ENCODE assay signal across 9 mouse cellular contexts in genomic region chr2:31294985-31295384, GRCm38 (mm10). TPM values are rescaled to one million over a fixed set of nuclear protein-coding genes. Genes with fewer than 3 reads are reported as not detected.
DNase-seq lines count a peak whose midpoint lies in the region; ATAC-seq and TF ChIP-seq lines count a peak whose summit lies in the region.
"Had no signal": no experiment of that assay in that cellular context is flagged by ENCODE, and none has a peak within 500 bp of the region (broad histone marks: within the 10 kb centered on the region; RNA-seq: fewer than 3 reads in every experiment).

No protein-coding gene starts in this region.

- no peak for TF ChIP-seq POLR2A in CH12.LX (IDR thresholded peaks at IDR 0.05; ENCODE audit: low read depth, low read length)

- no peaks in the 10 kb centered on the region for H3K9me3 ChIP-seq in CH12.LX (replicated peaks; ENCODE audit: low read length)
- no peaks in the 10 kb centered on the region for H3K9me3 ChIP-seq in lung, embryonic 14.5 days (ENCODE audit: low read depth, low read length)
- H3K9me3 ChIP-seq: heart, embryonic 15.5 days had no signal

- TF ChIP-seq RAD21 in CH12.LX (IDR thresholded peaks at IDR 0.05; ENCODE audit: low read depth, low read length): peak; percentile 40

- peaks cover 63% of the 10 kb centered on the region for H3K27me3 ChIP-seq in CH12.LX (replicated peaks)
- H3K27me3 ChIP-seq in lung, embryonic 14.5 days (ENCODE audit: insufficient read depth, low read length): no peaks in the 10 kb centered on the region
- H3K27me3 ChIP-seq: heart, embryonic 15.5 days had no signal

- no peak overlapping the region for H3K4me2 ChIP-seq in CH12.LX (ENCODE audit: insufficient read depth, low read depth, poor library complexity, severe bottlenecking)
- no peak overlapping the region for H3K4me2 ChIP-seq in lung, embryonic 14.5 days
- H3K4me2 ChIP-seq: heart, embryonic 15.5 days had no signal

- dilution Hi-C loops in CH12.LX (cut with MboI; ENCODE audit: extremely low pct_ligation_motif_present, extremely low pct_unique_long_range_greater_than_20kb, low sequenced_read_pairs): no loop called here

- DNase-seq in 3134 (ENCODE audit: extremely low read depth, insufficient read length, low spot score): peak; percentile 53
- peak; percentile 62 for DNase-seq in CH12.LX (ENCODE audit: extremely low read depth)
- DNase-seq in c-Kit-positive CD71-negative TER-119-negative erythroid progenitor cells, embryonic 14.5 days (ENCODE audit: low read depth): peak; percentile 49
- DNase-seq in frontal cortex, postnatal 25 days (ENCODE audit: low spot score in 2 of 2): peak; percentile 72 to 81
- DNase-seq in layer of hippocampus, adult 11-12 months (ENCODE audit: low spot score): peak; percentile 85
- DNase-seq in lung, embryonic 14.5 days: peak; percentile 82
- peak; percentile 80 for DNase-seq in right cerebral cortex, postnatal 14 days
- DNase-seq in urinary bladder, postnatal 25 days (ENCODE audit: low spot score): peak; percentile 76

- no peak overlapping the region for H3K9ac ChIP-seq in CH12.LX (ENCODE audit: insufficient read depth, low read depth)
- H3K9ac ChIP-seq in lung, embryonic 14.5 days: no peak overlapping the region
- H3K9ac ChIP-seq: heart, embryonic 15.5 days had no signal

- no peak overlapping the region for H3K4me3 ChIP-seq in CH12.LX (replicated peaks in 1 of 3; ENCODE audit: low read depth in 2 of 3, low read length in 2 of 3, poor library complexity in 1 of 3)
- H3K4me3 ChIP-seq in lung, embryonic 14.5 days (ENCODE audit: low read depth, low read length): no peak overlapping the region
- H3K4me3 ChIP-seq: heart, embryonic 15.5 days had no signal

- ATAC-seq in lung, embryonic 14.5 days (ENCODE audit: insufficient read depth): no peak

- H3K4me1 ChIP-seq in CH12.LX (ENCODE audit: control insufficient read depth in 1 of 2, insufficient read depth in 2 of 2): peaks cover 0 to 5% of the 10 kb centered on the region in 2 experiments; a peak in 1 of 4 replicates
- peaks cover 4% of the 10 kb centered on the region; the same call in 1 of the 2 replicates for H3K4me1 ChIP-seq in lung, embryonic 14.5 days (ENCODE audit: insufficient read depth)

- in situ Hi-C loops in CH12.LX (cut with MboI; ENCODE audit: low pct_ligation_motif_present, low pct_unique_long_range_greater_than_20kb, low sequenced_read_pairs): loop anchor here (5.0 to 25.0 kb wide), 4 partner anchors 57 to 283 kb away; no protein-coding TSS in a partner anchor

- no peak overlapping the region for H3K27ac ChIP-seq in CH12.LX (ENCODE audit: insufficient read depth, low read depth)
- H3K27ac ChIP-seq in lung, embryonic 14.5 days (ENCODE audit: low read depth): no peak overlapping the region
- H3K27ac ChIP-seq: heart, embryonic 15.5 days had no signal

- no peak for TF ChIP-seq EP300 in CH12.LX (IDR thresholded peaks at IDR 0.05; ENCODE audit: low read length)

- H3K36me3 ChIP-seq in CH12.LX (replicated peaks in 1 of 2; ENCODE audit: control insufficient read depth in 1 of 2, insufficient read depth in 1 of 2, low read length in 1 of 2): no peaks in the 10 kb centered on the region
- H3K36me3 ChIP-seq in lung, embryonic 14.5 days (ENCODE audit: insufficient read depth): peaks cover 10% of the 10 kb centered on the region; the same call in 1 of the 2 replicates

- peak; percentile 65 to 86 for TF ChIP-seq CTCF in CH12.LX (conservative IDR thresholded peaks at IDR 0.05 in 1 of 2, IDR thresholded peaks at IDR 0.05 in 1 of 2; ENCODE audit: low read depth in 2 of 2, low read length in 2 of 2)
- peak; percentile 96 for TF ChIP-seq CTCF in lung, embryonic 14.5 days (IDR thresholded peaks at IDR 0.05; ENCODE audit: low read depth)

- 1% methylated on average over 4 of the region's 4 CpGs for WGBS in lung, embryonic 14.5 days

- H3K79me2 ChIP-seq in CH12.LX (replicated peaks; ENCODE audit: control insufficient read depth, extremely low read depth, insufficient read depth, poor library complexity, severe bottlenecking): no peaks in the 10 kb centered on the region

TF ChIP-seq in CH12.LX, 34 proteins besides CTCF, POLR2A, EP300 and RAD21:
- TF ChIP-seq ETS1 (conservative IDR thresholded peaks at IDR 0.05; ENCODE audit: low read depth, low read length) (no peak), SMC3 (IDR thresholded peaks at IDR 0.05; ENCODE audit: low read depth, low read length) (peak; percentile 79), NELFE (IDR thresholded peaks at IDR 0.05; ENCODE audit: low read depth, low read length) (0 out of 2 replicates have a peak, but pooled peaks have one; percentile 9)

RNA-seq across cellular contexts. Expression of gene Hmcn2, which starts 19.2 kb away (rescaled TPM):
- total RNA-seq in CH12.LX (2012; rRNA removed): 1.4 and 2.1 TPM in 2 replicates
- 1.0 and 1.9 TPM in 2 replicates for total RNA-seq in CH12.LX (2014; rRNA removed)
- 4.3 and 5.7 TPM in 2 replicates for polyA plus RNA-seq in CH12.LX (2012; ENCODE audit: insufficient read length, low read depth)
- polyA plus RNA-seq in lung, embryonic 14.5 days (2014; fragmentation: Nextera tagmentation; extraction: Ambion mirVana): 1.1 and 1.3 TPM in 2 replicates

RNA-seq across cellular contexts. Expression of gene Ncs1, which starts 49.4 kb away (rescaled TPM):
- total RNA-seq in CH12.LX (2012; rRNA removed): 0.04 TPM in 1 of 2 replicates, not detected in the other
- not detected in 2 replicates for total RNA-seq in CH12.LX (2014; rRNA removed)
- polyA plus RNA-seq in CH12.LX (2012; ENCODE audit: insufficient read length, low read depth): not detected in 2 replicates
- polyA plus RNA-seq in lung, embryonic 14.5 days (2014; fragmentation: Nextera tagmentation; extraction: Ambion mirVana): 26.5 and 28.6 TPM in 2 replicates

Comparison
In these comparisons a context has a peak if more than half of its experiments do, and no peak if none do; other contexts are left out.
1. RNA of gene Ncs1, which starts 49.4 kb away (polyA plus RNA-seq): 26.5 to 28.6 TPM in lung, embryonic 14.5 days; not detected in CH12.LX; every median in the first group is over 10 times any median in the second.
2. Peak in every context shown above with its lines, with median percentiles within 50 percentile points of each other: DNase-seq.